Mouse (Mus musculus) midbrain, embryonic 13.5 days (tissue): ENCODE measurements around the gene Mmp25. TPM values are rescaled to one million over a fixed set of nuclear protein-coding genes. Genes with fewer than 3 reads are reported as not detected.
A peak's percentile ranks its signal among the peaks of the same experiment; 100 is the strongest.

Experiments
- ATAC-seq: fragments of 200-750 bp; cut with Nextera tagmentation; 2 replicates; pipeline ENCODE4 v1.8.0; 2017; ENCODE audit warnings: mild to moderate bottlenecking, moderate TSS enrichment, moderate library complexity
- H3K27ac ChIP-seq: fragments of 300-500 bp; sonication (generic); 2 replicates; pipeline ENCODE4 v1.5.1; 2015; ENCODE audit warnings: inconsistent platforms, mild to moderate bottlenecking, moderate library complexity
- H3K27me3 ChIP-seq: fragments of 300-500 bp; sonication (generic); 2 replicates; pipeline ENCODE4 v1.6.1; 2015; ENCODE audit warnings: mild to moderate bottlenecking, inconsistent platforms
- H3K36me3 ChIP-seq: fragments of 300-500 bp; sonication (generic); 2 replicates; pipeline ENCODE4 v1.6.1; 2015; ENCODE audit warnings: mild to moderate bottlenecking, inconsistent platforms
- H3K4me1 ChIP-seq: fragments of 300-500 bp; sonication (generic); replicated peaks from 2 replicates; pipeline ENCODE4 v1.6.1; 2015; ENCODE audit warnings: inconsistent platforms
- H3K4me2 ChIP-seq: fragments of 300-500 bp; sonication (generic); replicated peaks from 2 replicates; pipeline ENCODE4 v1.6.1; 2015; ENCODE audit warnings: moderate library complexity, mild to moderate bottlenecking, inconsistent platforms
- H3K4me3 ChIP-seq: fragments of 300-500 bp; sonication (generic); replicated peaks from 2 replicates; pipeline ENCODE4 v1.5.1; 2015; ENCODE audit warnings: mild to moderate bottlenecking, inconsistent platforms
- H3K9ac ChIP-seq: fragments of 300-500 bp; sonication (generic); replicated peaks from 2 replicates; pipeline ENCODE4 v1.6.1; 2015; ENCODE audit warnings: mild to moderate bottlenecking, inconsistent platforms
- H3K9me3 ChIP-seq: fragments of 300-500 bp; sonication (generic); 2 replicates; pipeline ENCODE4 v1.6.1; 2016; ENCODE audit warnings: mild to moderate bottlenecking, inconsistent platforms
- whole genome bisulfite sequencing: fragments of 180-500 bp; shearing (Covaris S2); methylation state at CpG from one replicate; pipeline ENCODE4 v1.1.7; 2015; 5-methylcytosine and 5-hydroxymethylcytosine counted together
- polyA plus RNA-seq: library from polyadenylated mRNA; unstranded; fragments of >200 nt; fragmentation: Nextera tagmentation; extraction: Ambion mirVana; gene quantifications from 2 replicates; pipeline ENCODE4 v1.2.1, GENCODE M21; 2015

The Mmp25 gene
- polyA plus RNA-seq, 1 experiment from 2014 or later = 1.1 TPM

- Histone ChIP-seq H3K4me1 (peaks cover 7% of the 10 kb centered on the region), H3K9ac (peak overlapping the region; percentile 72), H3K9me3 (no peaks in the 10 kb centered on the region), H3K36me3 (no peaks in the 10 kb centered on the region), H3K4me2 (peak overlapping the region; percentile 77), H3K27ac (peak overlapping the region; percentile 83), H3K27me3 (no peaks in the 10 kb centered on the region), H3K4me3 (peak overlapping the region; percentile 52)
- ATAC-seq = peak; percentile 74
- WGBS = 14% methylated on average over 13 of the region's 13 CpGs
These were observed 52.2 kb downstream of the Mmp25 start for GRCm38 (mm10) chr17:23592926-23593300.

DNA sequence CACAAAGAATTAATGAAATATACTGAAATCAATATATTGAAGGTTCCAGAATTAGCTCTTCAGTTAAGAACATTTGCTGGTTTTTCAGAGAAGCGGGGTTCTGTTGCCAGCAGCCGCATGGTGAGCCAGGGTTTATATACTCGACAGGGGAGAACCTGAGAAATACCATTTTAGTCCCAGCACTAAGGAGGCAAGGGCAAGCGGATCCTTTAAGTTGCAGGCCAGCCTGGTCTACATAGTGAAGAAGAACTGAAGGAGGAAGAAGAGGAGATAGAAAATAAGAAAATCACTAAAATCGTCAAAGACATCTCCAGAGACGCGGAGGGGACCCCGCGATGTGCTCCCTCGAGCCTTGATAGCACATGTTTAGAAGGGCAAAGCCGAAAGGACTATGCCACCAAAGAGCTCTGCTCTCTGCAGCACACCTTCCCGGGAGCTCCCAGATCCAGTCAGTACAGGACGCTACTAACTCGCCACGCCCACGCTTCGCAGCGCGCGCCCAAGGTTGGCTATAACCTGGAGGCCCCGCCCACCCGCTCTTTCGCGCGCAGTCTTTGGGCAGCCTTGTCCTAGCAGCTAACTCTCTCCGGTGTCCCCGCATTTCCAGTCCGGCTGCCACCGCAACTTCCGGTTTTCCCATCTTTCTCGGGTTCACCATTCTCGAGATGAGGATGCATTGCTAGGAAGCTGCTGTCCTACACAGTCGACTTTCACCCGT is 52.7 kb downstream of the Mmp25 start:
- Histone ChIP-seq H3K27me3 (no peaks in the 10 kb centered on the region), H3K9ac (peak overlapping the region; percentile 72), H3K27ac (peak overlapping the region; percentile 83), H3K4me1 (peaks cover 7% of the 10 kb centered on the region), H3K36me3 (no peaks in the 10 kb centered on the region), H3K4me3 (peak overlapping the region; percentile 52), H3K4me2 (peak overlapping the region; percentile 77), H3K9me3 (no peaks in the 10 kb centered on the region)
- 8% methylated on average over 34 of the region's 34 CpGs for WGBS
- peak; percentile 99 for ATAC-seq

DNA sequence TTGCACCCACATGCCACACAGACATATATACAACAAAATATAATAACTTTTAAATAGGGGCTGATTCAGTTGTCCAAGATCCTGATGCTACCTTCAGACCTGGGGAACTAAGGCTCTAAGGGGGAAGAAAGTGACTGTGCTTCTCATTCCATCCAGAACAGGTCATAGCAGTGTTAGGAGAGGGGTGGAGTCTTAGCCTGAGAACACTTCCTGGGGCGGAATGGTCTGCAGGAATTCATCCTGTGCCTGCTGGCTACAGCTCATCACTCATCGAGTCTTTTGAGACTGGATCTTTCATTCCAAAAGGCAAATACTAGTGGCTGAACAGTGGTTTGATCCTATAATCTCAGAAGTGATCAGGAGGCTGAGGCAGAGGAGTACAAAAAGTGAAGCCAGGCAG is 57.8 kb downstream of the Mmp25 start:
- H3K27me3 ChIP-seq = no peaks in the 10 kb centered on the region
- no peak overlapping the region for H3K9ac ChIP-seq
- ATAC-seq = no peak
- H3K4me3 ChIP-seq = no peak overlapping the region
- no peak overlapping the region for H3K27ac ChIP-seq
- H3K4me1 ChIP-seq = peaks cover 27% of the 10 kb centered on the region
- WGBS = 76% methylated on average over 2 of the region's 2 CpGs
- H3K9me3 ChIP-seq = no peaks in the 10 kb centered on the region
- no peak overlapping the region for H3K4me2 ChIP-seq
- peaks cover 6% of the 10 kb centered on the region; the same call in 1 of the 2 replicates for H3K36me3 ChIP-seq

- H3K9me3 ChIP-seq = no peaks in the 10 kb centered on the region
- H3K4me2 ChIP-seq = peak overlapping the region; percentile 80
- H3K4me3 ChIP-seq = peak overlapping the region; percentile 67
- H3K27me3 ChIP-seq = no peaks in the 10 kb centered on the region
- peak overlapping the region; percentile 66 for H3K27ac ChIP-seq
- H3K36me3 ChIP-seq = peaks cover 13% of the 10 kb centered on the region
- WGBS = under 1% methylated on average over 22 of the region's 22 CpGs
- peak; percentile 95 for ATAC-seq
- H3K9ac ChIP-seq = peak overlapping the region; percentile 84
- H3K4me1 ChIP-seq = peaks cover 27% of the 10 kb centered on the region
These were observed 59.2 kb downstream of the Mmp25 start for GRCm38 (mm10) chr17:23585721-23586491.

DNA sequence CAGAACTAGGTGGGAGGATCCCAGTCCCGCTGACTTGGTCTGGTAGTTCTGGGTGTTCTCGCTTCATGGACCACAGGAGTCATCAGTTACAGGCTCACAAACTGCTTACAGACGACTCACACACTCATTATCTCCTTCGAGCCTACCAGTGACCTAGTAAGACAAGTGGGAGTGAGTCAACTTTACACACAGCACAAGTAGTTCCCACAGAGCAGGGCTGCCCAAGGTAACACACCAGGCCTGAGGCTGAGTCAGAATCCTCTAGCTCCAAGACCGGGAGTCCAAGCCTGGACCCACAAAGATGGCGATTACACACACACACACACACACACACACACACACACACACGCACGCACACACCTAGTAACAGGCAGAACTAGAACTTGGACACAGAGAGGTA is 60.3 kb downstream of the Mmp25 start:
- H3K27ac ChIP-seq = no peak overlapping the region
- peaks cover 24% of the 10 kb centered on the region for H3K36me3 ChIP-seq
- WGBS = 84% methylated on average over 8 of the region's 8 CpGs
- H3K9ac ChIP-seq = peak overlapping the region; percentile 84
- ATAC-seq = no peak
- no peaks in the 10 kb centered on the region for H3K27me3 ChIP-seq
- peaks cover 27% of the 10 kb centered on the region for H3K4me1 ChIP-seq
- H3K4me3 ChIP-seq = peak overlapping the region; percentile 67
- peak overlapping the region; percentile 80 for H3K4me2 ChIP-seq
- H3K9me3 ChIP-seq = no peaks in the 10 kb centered on the region

Other genes with a start within 250 kb of the Mmp25 start
- gene Vmn2r117, start 165.6 kb downstream of the Mmp25 start, polyA plus RNA-seq = not detected in 2 replicates
- gene Zfp213, start 81.0 kb downstream of the Mmp25 start, polyA plus RNA-seq = 18.0 and 20.4 TPM in 2 replicates
- 26.6 and 28.7 TPM in 2 replicates for gene Zfp13, start 45.8 kb downstream of the Mmp25 start, polyA plus RNA-seq
- gene Zscan10, start 44.4 kb downstream of the Mmp25 start, polyA plus RNA-seq = not detected in 2 replicates
- gene Bicdl2, start 15.2 kb upstream of the Mmp25 start, polyA plus RNA-seq = 0.16 TPM in 1 of 2 replicates, not detected in the other
- gene Hcfc1r1, start 28.3 kb upstream of the Mmp25 start, polyA plus RNA-seq = 84.9 and 90.9 TPM in 2 replicates
- gene Thoc6, start 28.6 kb upstream of the Mmp25 start, polyA plus RNA-seq = 44.8 and 46.5 TPM in 2 replicates
- 1.4 and 2.9 TPM in 2 replicates for gene Tnfrsf12a, start 32.2 kb upstream of the Mmp25 start, polyA plus RNA-seq
- gene Cldn6, start 34.0 kb upstream of the Mmp25 start, polyA plus RNA-seq = 0.15 and 0.17 TPM in 2 replicates
- gene Cldn9, start 38.7 kb upstream of the Mmp25 start, polyA plus RNA-seq = 0.32 and 1.1 TPM in 2 replicates
- 0.30 TPM in 1 of 2 replicates, not detected in the other for gene 1520401A03Rik, start 77.5 kb upstream of the Mmp25 start, polyA plus RNA-seq
- gene Pkmyt1, start 81.1 kb upstream of the Mmp25 start, polyA plus RNA-seq = 21.4 and 26.5 TPM in 2 replicates
- gene Paqr4, start 95.6 kb upstream of the Mmp25 start, polyA plus RNA-seq = 55.8 and 56.8 TPM in 2 replicates
- gene Kremen2, start 100.6 kb upstream of the Mmp25 start, polyA plus RNA-seq = 0.57 and 0.66 TPM in 2 replicates
- 238 and 243 TPM in 2 replicates for gene Flywch1, start 126.3 kb upstream of the Mmp25 start, polyA plus RNA-seq
- gene Flywch2, start 140.8 kb upstream of the Mmp25 start, polyA plus RNA-seq = 63.9 and 70.5 TPM in 2 replicates
- gene Srrm2, start 145.3 kb upstream of the Mmp25 start, polyA plus RNA-seq = 639 and 664 TPM in 2 replicates
- 1,286 and 1,324 TPM in 2 replicates for gene Elob, start 183.9 kb upstream of the Mmp25 start, polyA plus RNA-seq
- 0.30 and 0.36 TPM in 2 replicates for gene Prss33, start 190.8 kb upstream of the Mmp25 start, polyA plus RNA-seq
- not detected in 2 replicates for gene Prss32, start 198.6 kb upstream of the Mmp25 start, polyA plus RNA-seq
- gene Prss41, start 198.9 kb upstream of the Mmp25 start, polyA plus RNA-seq = 0.94 and 1.5 TPM in 2 replicates
- gene Prss21, start 222.8 kb upstream of the Mmp25 start, polyA plus RNA-seq = not detected in 2 replicates
- not detected in 2 replicates for gene Dcpp1, start 235.6 kb upstream of the Mmp25 start, polyA plus RNA-seq
- not detected in 2 replicates for gene Dcpp2, start 235.6 kb upstream of the Mmp25 start, polyA plus RNA-seq